Mouse (Mus musculus): ENCODE measurements around the gene Atp5s.

DNA sequence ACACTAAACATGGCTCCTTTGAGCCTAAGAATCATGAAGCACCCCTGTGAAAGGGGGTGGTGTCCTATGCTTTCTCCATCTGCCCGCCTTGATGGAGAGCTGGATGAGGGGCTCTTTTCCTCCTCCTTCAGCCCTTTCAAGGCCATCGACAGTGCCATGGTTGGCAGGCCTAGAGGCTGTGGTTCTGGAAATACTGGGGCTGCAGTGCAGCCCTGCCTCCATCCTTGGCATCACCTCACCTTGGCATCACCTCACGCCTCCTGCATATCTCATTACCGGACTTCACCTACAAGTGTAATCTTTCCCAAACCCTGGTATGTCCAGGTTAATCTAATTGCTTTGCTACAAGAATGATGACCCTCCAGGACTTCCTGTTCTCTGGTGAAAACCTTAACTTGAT lies 48.6 kb upstream of the Atp5s start:
- TF ChIP-seq CTCF (IDR thresholded peaks at IDR 0.05; ENCODE audit: extremely low read depth, insufficient read depth, low read length) (no peak), POLR2A (IDR thresholded peaks at IDR 0.05; ENCODE audit: extremely low read depth, insufficient read depth, low read length) (no peak)
